Mouse (Mus musculus) adrenal gland, postnatal 10 days (tissue): ENCODE measurements around the gene Hist4h4. TPM values are rescaled to one million over a fixed set of nuclear protein-coding genes. Genes with fewer than 3 reads are reported as not detected.

ENCODE experiments used
- DNase-seq: peaks from one replicate; pipeline ENCODE4 v3.0.0; 2021; ENCODE audit warnings: mixed read lengths
- microRNA-seq: library from miRNA; unstranded; fragments of <30 nt; microRNA quantifications from one replicate; pipeline ENCODE4 v1.2.0, GENCODE M21; 2021
- total RNA-seq, 2 experiments: library from RNA; stranded (reverse); gene quantifications; 2 replicates each; pipeline ENCODE4 v1.2.3; 2021

Gene Hist4h4
- total RNA-seq, 2 experiments from 2014 or later, result 28.3 to 29.2 TPM

GRCm38 (mm10) chr6:136782146-136782545, 22.1 kb downstream of the Hist4h4 start:
- DNase-seq, result no peak

GRCm38 (mm10) chr6:136781377-136781986, 22.7 kb downstream of the Hist4h4 start, which contains the start of gene Gucy2c:
TSS of gene Gucy2c (minus strand) at chr6:136781765.
- DNase-seq, result no peak

GRCm38 (mm10) chr6:136776392-136776791, 27.8 kb downstream of the Hist4h4 start:
- no peak for DNase-seq

GRCm38 (mm10) chr6:136769859-136770258, 34.4 kb downstream of the Hist4h4 start:
- DNase-seq, result no peak

GRCm38 (mm10) chr6:136769143-136769542, 35.1 kb downstream of the Hist4h4 start:
- DNase-seq, result no peak

GRCm38 (mm10) chr6:136763912-136764311, 40.3 kb downstream of the Hist4h4 start:
- no peak for DNase-seq

Small RNA genes lying within 50 kb of the gene (microRNA-seq; reads per million reads assigned to microRNA genes)
- gene Gm44364, result not detected

Other genes starting within 250 kb of the Hist4h4 start
- gene Plbd1, start 142.5 kb downstream of the Hist4h4 start, total RNA-seq, result 100 to 1,000 TPM; 114 to 115 TPM
- under 1 TPM; 0.15 to 0.21 TPM for gene Gucy2c, start 22.6 kb downstream of the Hist4h4 start, total RNA-seq
- gene H2afj, start 3.8 kb upstream of the Hist4h4 start, total RNA-seq, result 10 to 100 TPM; 71.1 to 85.2 TPM
- gene BC049715, start 23.2 kb upstream of the Hist4h4 start, total RNA-seq, result under 1 TPM; 0.73 to 0.75 TPM
- gene Wbp11, start 23.8 kb upstream of the Hist4h4 start, total RNA-seq, result 10 to 100 TPM; 82.5 to 86.5 TPM
- gene Smco3, start 31.0 kb upstream of the Hist4h4 start, total RNA-seq, result under 1 TPM; 0.27 to 0.51 TPM
- 1 to 10 TPM; 5.9 to 7.5 TPM for gene Art4, start 53.3 kb upstream of the Hist4h4 start, total RNA-seq
- 100 to 1,000 TPM; 187 to 232 TPM for gene Mgp, start 71.4 kb upstream of the Hist4h4 start, total RNA-seq
- under 1 TPM; 0.15 to 0.27 TPM for gene Erp27, start 117.8 kb upstream of the Hist4h4 start, total RNA-seq
- gene Pde6h, start 119.4 kb upstream of the Hist4h4 start, total RNA-seq, result under 1 TPM in 1 of 2 experiments, not detected in 1; 0.60 TPM
- 10 to 100 TPM; 43.0 to 44.5 TPM for gene Arhgdib, start 137.5 kb upstream of the Hist4h4 start, total RNA-seq